Mouse (Mus musculus) left cerebral cortex, adult 2 months (tissue): ENCODE data around the gene Gm44965. TPM values are rescaled to one million over a fixed set of nuclear protein-coding genes. Genes with fewer than 3 reads are reported as not detected.

ENCODE experiments used
- DNase-seq, 2 experiments: peaks; one replicate each; pipeline ENCODE4 v3.0.0; 2021 to 2022; ENCODE audit warnings: low spot score in 2 of 2, mixed read lengths in 1 of 2; ENCODE audit errors: extremely low spot score in 1 of 2
- H3K27ac ChIP-seq: fragments of 200-600 bp; 2 replicates; pipeline ENCODE4 v1.8.1; 2022
- H3K4me3 ChIP-seq: fragments of 200-600 bp; 2 replicates; pipeline ENCODE4 v1.8.1; 2022
- CTCF ChIP-seq: fragments of 200-600 bp; IDR thresholded peaks from 2 replicates; pipeline ENCODE4 v1.8.1; 2022; ENCODE audit warnings: antibody characterized with exemption, mild to moderate bottlenecking, moderate library complexity
- intact Hi-C: fragments of 180-260 bp; cut with DNase I; formaldehyde crosslinking; loops from one replicate; pipeline ENCODE4 v1.15.1; 2025
- total RNA-seq, 2 experiments: library from RNA; stranded (reverse); gene quantifications; 2 replicates each; pipeline ENCODE4 v1.2.3; 2021

Gm44965 gene
- total RNA-seq, 2 experiments from 2014 or later: not detected

- H3K27ac ChIP-seq: no peak overlapping the region
- no peak overlapping the region for H3K4me3 ChIP-seq
- intact Hi-C loops: no loop called here
- TF ChIP-seq CTCF: no peak
- DNase-seq: no peak
These were observed 27.9 kb upstream of the Gm44965 start for GRCm38 (mm10) chr6:48565693-48566310.

DNA sequence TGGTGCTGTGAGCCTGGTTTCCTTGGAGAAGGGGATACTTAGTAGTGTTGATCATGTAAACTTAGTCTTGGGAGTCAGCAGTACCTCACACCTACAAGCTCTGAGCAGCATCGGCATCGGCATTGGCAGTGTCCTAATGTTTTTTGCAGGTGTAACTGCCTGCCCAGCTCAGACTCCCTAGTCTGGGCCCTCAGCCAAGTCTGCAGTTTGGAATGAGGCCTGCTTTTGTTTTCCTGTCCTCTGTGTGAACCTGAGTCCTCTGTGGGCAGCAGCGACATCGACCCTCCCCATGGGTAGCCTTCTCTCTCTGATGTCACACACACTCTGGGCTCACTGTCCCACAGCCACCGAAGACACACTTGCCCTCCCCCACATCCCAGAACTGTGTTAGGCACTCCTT lies 27.4 kb upstream of the Gm44965 start:
- no peak overlapping the region for H3K4me3 ChIP-seq
- intact Hi-C loops: no loop called here
- DNase-seq: no peak
- H3K27ac ChIP-seq: no peak overlapping the region
- no peak for TF ChIP-seq CTCF

GRCm38 (mm10) chr6:48568036-48568984 lies 25.4 kb upstream of the Gm44965 start:
- intact Hi-C loops: no loop called here
- no peak for DNase-seq
- Histone ChIP-seq H3K27ac (no peak overlapping the region), H3K4me3 (no peak overlapping the region)
- TF ChIP-seq CTCF: no peak

DNA sequence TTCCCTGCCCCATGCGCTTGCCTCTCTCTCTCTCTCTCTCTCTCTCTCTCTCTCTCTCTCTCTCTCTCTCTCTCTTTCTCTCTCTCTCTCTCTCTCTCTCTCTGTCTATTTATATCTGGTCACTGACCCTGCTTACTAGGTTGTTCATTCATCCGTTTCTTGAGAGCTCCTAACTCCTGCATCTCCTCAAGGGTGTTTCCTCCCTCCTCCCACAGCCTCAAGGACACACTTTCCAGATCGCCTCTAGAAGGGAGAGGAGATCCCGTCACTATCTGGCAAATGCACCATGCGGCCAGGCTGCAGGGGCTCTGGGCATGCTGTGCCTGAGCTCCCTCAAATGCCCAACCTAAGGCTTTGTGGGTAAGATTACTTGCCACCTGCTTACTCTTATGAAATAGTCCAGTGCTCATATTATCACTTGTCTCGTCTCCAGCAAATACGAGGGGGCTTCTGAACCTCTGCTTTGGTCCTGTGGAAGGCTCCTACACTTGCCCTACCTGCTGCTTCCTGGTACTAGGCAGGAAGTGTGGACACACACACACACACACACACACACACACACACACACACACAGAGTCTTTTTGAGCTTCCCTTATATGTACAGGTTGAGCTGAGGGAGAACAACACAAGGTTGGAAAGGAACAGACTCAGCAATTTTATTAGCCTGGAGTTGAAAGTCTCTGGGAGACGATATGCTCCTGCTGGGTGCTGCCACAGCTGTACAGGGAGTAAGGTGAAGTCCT lies 24.5 kb upstream of the Gm44965 start:
- intact Hi-C loops: no loop called here
- H3K4me3 ChIP-seq: no peak overlapping the region
- H3K27ac ChIP-seq: no peak overlapping the region
- TF ChIP-seq CTCF: no peak
- no peak for DNase-seq

GRCm38 (mm10) chr6:48572014-48572413 lies 21.7 kb upstream of the Gm44965 start:
- no peak for DNase-seq
- TF ChIP-seq CTCF: no peak
- intact Hi-C loops: no loop called here
- H3K27ac ChIP-seq: no peak overlapping the region
- no peak overlapping the region for H3K4me3 ChIP-seq

DNA sequence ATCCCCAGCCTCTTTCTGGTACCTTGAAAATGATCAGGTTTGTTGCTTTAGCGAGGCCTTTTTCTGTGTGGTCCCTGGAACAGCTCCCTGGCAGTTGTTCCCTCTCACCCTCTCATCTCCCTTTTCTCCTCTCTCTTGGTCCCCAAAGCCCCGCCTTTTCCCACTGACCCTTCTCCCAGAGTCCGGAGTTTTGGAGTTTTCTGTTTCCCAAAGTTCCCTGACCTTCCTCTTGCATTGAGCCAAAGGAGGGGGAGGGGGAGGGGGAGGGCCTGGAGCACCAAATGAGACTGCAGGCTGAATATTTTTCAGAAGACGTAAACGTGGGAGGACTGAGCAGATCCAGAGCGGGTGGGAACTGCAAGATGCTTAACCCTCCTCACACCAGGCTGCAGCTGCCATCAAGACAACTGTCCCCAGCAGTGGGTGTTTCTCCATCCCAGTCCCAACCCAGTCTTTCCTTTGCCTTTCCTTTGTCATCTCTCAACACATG lies 21.1 kb upstream of the Gm44965 start, which contains the start of gene Rarres2:
Gene Rarres2 (minus strand): TSS at position 218 of the 490 bp plus-strand sequence.
- no peak within 1 kb of the TSS for H3K4me3 ChIP-seq
- TF ChIP-seq CTCF: no peak
- no peak for DNase-seq
- intact Hi-C loops: no loop called here
- no peak within 1 kb of the TSS for H3K27ac ChIP-seq

DNA sequence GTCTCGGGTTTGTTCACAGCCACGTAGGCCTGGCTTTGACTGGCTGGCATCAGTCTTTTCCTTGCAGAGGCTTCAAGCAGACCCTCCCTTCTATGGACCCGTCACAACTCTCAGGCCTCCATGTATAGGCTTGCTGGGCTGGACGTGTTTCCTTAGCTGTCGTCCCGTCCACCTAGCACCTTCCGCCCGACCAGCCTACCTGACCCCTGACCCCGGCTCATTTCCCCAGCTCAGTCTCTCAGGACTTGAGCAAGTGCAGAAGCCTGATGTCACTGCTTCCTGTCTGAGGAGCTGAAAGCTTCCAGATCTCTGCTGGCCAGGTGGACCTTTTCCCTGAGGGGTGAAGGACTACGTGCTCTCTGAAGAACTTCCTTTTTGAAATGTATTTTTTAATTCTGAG lies 20.5 kb upstream of the Gm44965 start:
- no peak for DNase-seq
- intact Hi-C loops: no loop called here

DNA sequence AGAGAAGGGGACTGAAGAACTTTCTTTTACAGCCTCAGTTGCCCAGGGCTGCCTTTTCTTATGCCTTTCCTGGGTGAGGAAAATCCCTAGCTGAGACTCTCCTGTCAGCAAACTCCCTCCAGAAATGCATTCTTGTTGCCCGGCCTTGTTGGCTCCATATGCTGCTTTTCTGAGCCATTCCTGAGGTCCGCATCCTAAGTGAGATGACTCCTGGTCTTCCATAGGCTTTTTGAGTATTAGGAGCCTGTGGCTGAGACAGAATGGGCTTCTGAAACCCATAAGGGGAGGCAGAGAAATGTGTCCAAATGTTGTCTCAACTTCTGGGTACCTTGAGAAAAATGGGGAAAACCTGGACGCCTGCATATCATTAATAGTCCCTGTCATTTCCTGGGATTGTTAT lies 19.8 kb upstream of the Gm44965 start:
- no peak for TF ChIP-seq CTCF
- Histone ChIP-seq H3K27ac (no peak overlapping the region), H3K4me3 (no peak overlapping the region)
- DNase-seq: no peak
- intact Hi-C loops: no loop called here

More for the DNA sequence above, 20.5 kb upstream of the Gm44965 start:
- Histone ChIP-seq H3K27ac (no peak overlapping the region), H3K4me3 (no peak overlapping the region)
- no peak for TF ChIP-seq CTCF

- Histone ChIP-seq H3K4me3 (no peak overlapping the region), H3K27ac (no peak overlapping the region)
- no peak for TF ChIP-seq CTCF
- intact Hi-C loops: no loop called here
- no peak for DNase-seq
These were observed 15.0 kb upstream of the Gm44965 start for GRCm38 (mm10) chr6:48578736-48579135.

DNA sequence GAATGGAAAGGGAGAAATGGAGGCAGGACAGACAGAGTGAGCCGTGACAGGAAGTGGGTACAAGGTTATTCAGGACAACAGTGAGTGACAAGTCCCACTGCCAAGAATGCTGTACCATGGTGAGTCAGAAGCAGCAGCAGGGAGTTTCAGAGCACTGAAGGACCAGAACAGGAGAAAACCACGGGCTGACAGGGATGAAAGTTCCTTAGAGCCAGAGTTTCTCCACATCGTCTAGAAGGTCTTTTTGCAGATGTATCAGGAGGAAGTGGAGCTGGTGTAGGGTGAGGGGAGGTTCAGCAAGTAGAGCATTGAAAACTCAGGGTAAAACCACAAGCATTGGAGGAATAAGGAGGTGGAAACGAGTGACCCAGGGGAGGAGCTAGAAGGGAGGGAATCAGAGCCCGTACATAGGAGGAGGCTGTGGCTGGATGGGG lies 14.5 kb upstream of the Gm44965 start:
- TF ChIP-seq CTCF: no peak
- no peak overlapping the region for H3K4me3 ChIP-seq
- intact Hi-C loops: no loop called here
- H3K27ac ChIP-seq: no peak overlapping the region; the same call in 1 of the 2 replicates
- DNase-seq: no peak

DNA sequence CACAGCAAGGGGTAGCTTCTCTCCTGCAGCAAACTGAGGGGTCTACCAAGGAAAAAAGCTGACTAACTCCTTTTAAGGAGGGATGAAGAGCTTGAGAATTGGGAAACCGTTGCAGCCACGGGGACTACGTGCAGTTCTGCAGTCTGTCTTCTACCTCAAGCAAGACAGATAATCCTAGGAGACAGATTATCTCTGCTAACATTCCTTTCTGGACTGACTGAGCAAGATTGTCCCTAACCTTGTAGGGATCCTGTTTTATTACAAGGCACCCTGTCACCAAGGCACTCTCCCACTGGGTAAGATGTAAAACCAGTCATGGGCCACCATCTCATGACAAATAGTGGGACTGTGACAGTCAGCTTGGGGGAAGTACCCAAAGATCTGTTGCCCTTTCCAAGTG lies 12.5 kb upstream of the Gm44965 start:
- intact Hi-C loops: loop anchor here (2.0 kb wide), 1 partner anchor 192 kb away; no protein-coding TSS in a partner anchor
- no peak for TF ChIP-seq CTCF
- no peak for DNase-seq
- Histone ChIP-seq H3K4me3 (no peak overlapping the region), H3K27ac (no peak overlapping the region)
